Mouse (Mus musculus): Measurements from ENCODE around the gene Tbc1d30. TPM values are rescaled to one million over a fixed set of nuclear protein-coding genes. Genes with fewer than 3 reads are reported as not detected.
"Not testable (repeated sequence)": the region's sequence is repeated elsewhere in the genome, so short reads cannot be mapped to it uniquely, and the experiment has no call there.

Tbc1d30 gene
- polyA plus RNA-seq, 1 experiment from 2014 or later = 2.8 TPM

DNA sequence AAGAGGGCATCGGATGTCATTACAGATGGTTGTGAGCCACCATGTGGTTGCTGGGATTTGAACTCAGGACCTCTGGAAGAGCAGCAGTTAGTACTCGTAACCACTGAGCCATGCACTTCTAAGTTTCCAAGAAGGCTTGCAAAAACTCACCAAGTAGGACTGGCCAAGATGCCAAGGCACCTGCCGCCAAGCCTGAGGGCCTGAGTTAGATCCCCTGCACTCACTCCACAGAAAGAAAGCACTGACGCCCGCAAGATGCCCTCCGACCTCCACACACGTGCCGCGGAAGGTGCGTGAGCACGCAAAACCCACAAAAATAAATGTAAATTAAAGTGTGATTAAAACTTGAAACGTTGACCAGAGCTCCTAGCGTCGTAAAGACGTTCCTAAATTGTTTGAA is 13.2 kb upstream of the Tbc1d30 start:
- H3K27ac ChIP-seq = no peak overlapping the region
- H3K4me1 ChIP-seq = peaks cover 19% of the 10 kb centered on the region
- 28% methylated on average over 15 of the region's 15 CpGs for WGBS
- H3K9ac ChIP-seq = peak overlapping the region; percentile 49
- ATAC-seq (ENCODE audit: insufficient number of reproducible peaks, insufficient read depth, low FRiP score, low TSS enrichment) = no peak
- 0 out of 2 replicates have a peak, but pooled peaks cover 4% of the 10 kb centered on the region for H3K36me3 ChIP-seq
- no peaks in the 10 kb centered on the region for H3K9me3 ChIP-seq
- peak overlapping the region; percentile 95 for H3K4me3 ChIP-seq
- no peaks in the 10 kb centered on the region for H3K27me3 ChIP-seq
- H3K4me2 ChIP-seq (replicated peaks) = peak overlapping the region; percentile 86

GRCm38 (mm10) chr10:121363201-121363600 is 12.1 kb upstream of the Tbc1d30 start:
- no peaks in the 10 kb centered on the region for H3K9me3 ChIP-seq
- H3K4me1 ChIP-seq = peaks cover 19% of the 10 kb centered on the region
- H3K4me2 ChIP-seq (replicated peaks) = no peak overlapping the region
- no peak overlapping the region for H3K27ac ChIP-seq
- 77% methylated on average over 8 of the region's 8 CpGs for WGBS
- 0 out of 2 replicates have a peak, but pooled peaks cover 4% of the 10 kb centered on the region for H3K36me3 ChIP-seq
- H3K4me3 ChIP-seq = no peak overlapping the region
- no peaks in the 10 kb centered on the region for H3K27me3 ChIP-seq
- no peak overlapping the region for H3K9ac ChIP-seq
- ATAC-seq (ENCODE audit: insufficient number of reproducible peaks, insufficient read depth, low FRiP score, low TSS enrichment) = no peak

- Histone ChIP-seq H3K4me3 (no peak overlapping the region), H3K27me3 (no peaks in the 10 kb centered on the region), H3K4me1 (no peaks in the 10 kb centered on the region; the same call in 1 of the 2 replicates), H3K4me2 (replicated peaks) (no peak overlapping the region), H3K9ac (no peak overlapping the region), H3K9me3 (no peaks in the 10 kb centered on the region), H3K27ac (no peak overlapping the region), H3K36me3 (no peaks in the 10 kb centered on the region)
- 85% methylated on average over 2 of the region's 2 CpGs for WGBS
- ATAC-seq (ENCODE audit: insufficient number of reproducible peaks, insufficient read depth, low FRiP score, low TSS enrichment) = no peak
Observed at GRCm38 (mm10) chr10:121360358-121360757, 9.3 kb upstream of the Tbc1d30 start.

DNA sequence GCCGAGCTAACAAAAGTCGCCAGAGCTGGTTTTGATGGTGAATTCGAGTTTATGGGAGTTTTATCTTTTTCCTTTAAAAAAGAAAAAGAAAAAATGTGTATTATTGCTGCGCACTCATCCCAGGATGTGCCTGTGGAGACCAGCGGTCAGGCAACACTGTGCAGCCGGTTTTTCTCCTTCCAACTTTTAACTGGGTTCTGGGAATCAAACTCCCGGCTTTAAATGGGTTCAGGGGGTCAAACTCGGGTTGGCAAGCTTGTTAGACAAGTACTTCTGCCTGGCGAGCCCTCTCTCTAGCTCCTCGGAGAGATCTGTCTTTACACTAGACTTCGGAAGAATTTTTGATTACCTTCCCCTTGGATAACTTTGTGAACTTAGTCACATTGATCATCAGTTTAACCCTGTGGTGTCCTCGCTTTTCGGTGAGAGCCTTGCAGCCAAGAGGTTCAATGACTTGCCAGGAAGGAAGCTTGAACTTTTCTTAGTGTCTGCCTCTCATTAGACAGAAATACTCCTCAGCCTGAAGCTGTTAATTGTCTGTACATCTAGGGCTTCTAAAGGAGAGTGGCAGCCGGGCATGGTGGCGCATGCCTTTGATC is 713 bp upstream of the Tbc1d30 start:
- Histone ChIP-seq H3K4me1 (peaks cover 15% of the 10 kb centered on the region), H3K9me3 (0 out of 2 replicates have a peak, but pooled peaks cover 4% of the 10 kb centered on the region), H3K27ac (no peak overlapping the region), H3K4me3 (peak overlapping the region; percentile 52), H3K4me2 (replicated peaks) (peak overlapping the region; percentile 92), H3K9ac (no peak overlapping the region), H3K36me3 (no peaks in the 10 kb centered on the region), H3K27me3 (peaks cover 37% of the 10 kb centered on the region)
- ATAC-seq (ENCODE audit: insufficient number of reproducible peaks, insufficient read depth, low FRiP score, low TSS enrichment) = no peak
- WGBS = 31% methylated on average over 15 of the region's 15 CpGs

DNA sequence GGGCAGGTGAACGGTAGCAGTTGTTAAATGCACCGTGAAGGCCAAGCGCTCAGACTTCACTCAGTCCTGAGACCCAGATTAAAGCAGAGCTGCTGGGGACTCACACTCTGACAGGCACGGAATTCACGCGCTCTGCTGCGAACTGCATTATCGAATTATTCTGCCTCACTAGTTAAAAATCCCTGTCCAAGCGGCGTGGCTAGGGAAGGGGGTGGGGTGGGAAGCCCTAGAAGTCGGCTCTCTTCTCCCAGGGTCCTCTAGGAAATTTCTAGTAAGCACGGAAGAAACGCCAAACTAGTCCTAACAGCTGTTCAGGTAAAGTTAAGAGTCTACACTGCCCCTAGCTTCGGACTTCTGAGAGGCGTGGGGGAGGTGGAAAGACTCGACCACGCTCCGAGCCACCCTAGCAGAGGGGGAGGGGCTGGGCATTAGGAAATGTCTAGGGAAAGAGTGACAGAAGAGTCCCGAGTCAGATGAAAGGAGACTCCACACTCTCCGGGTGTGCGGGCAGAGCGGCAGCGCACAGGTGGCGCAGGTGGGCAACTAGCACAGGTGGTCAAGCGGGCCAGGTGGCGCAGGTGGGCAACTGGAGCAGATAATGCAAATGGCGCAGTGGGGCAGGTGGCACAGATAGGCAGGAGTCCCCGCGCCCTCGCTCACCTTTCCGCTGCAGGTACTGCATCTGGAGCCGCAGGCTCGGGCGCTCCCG is 567 bp downstream of the Tbc1d30 start:
- Histone ChIP-seq H3K4me3 (peak overlapping the region; percentile 52), H3K36me3 (no peaks in the 10 kb centered on the region), H3K9ac (peak overlapping the region; percentile 49), H3K27me3 (peaks cover 37% of the 10 kb centered on the region), H3K27ac (0 out of 2 replicates have a peak overlapping the region, but pooled peaks have one; percentile 30), H3K4me1 (peaks cover 15% of the 10 kb centered on the region), H3K4me2 (replicated peaks) (peak overlapping the region; percentile 92), H3K9me3 (0 out of 2 replicates have a peak, but pooled peaks cover 4% of the 10 kb centered on the region)
- ATAC-seq (ENCODE audit: insufficient number of reproducible peaks, insufficient read depth, low FRiP score, low TSS enrichment) = peak; percentile 60; the same call in 1 of the 2 replicates
- WGBS = 2% methylated on average over 35 of the region's 35 CpGs

- ATAC-seq (ENCODE audit: insufficient number of reproducible peaks, insufficient read depth, low FRiP score, low TSS enrichment) = no peak
- Histone ChIP-seq H3K9ac (no peak overlapping the region), H3K4me1 (peaks cover 15% of the 10 kb centered on the region), H3K4me2 (replicated peaks) (0 out of 2 replicates have a peak overlapping the region, but pooled peaks have one; percentile 0), H3K9me3 (no peaks in the 10 kb centered on the region), H3K27ac (no peak overlapping the region), H3K4me3 (no peak overlapping the region), H3K27me3 (peaks cover 37% of the 10 kb centered on the region), H3K36me3 (no peaks in the 10 kb centered on the region)
- WGBS = 44% methylated on average over 5 of the region's 5 CpGs
Observed at GRCm38 (mm10) chr10:121349244-121349643, 1.8 kb downstream of the Tbc1d30 start.

GRCm38 (mm10) chr10:121343867-121344266 is 7.2 kb downstream of the Tbc1d30 start:
- no peak overlapping the region for H3K27ac ChIP-seq
- no peak overlapping the region for H3K9ac ChIP-seq
- H3K27me3 ChIP-seq = 0 out of 2 replicates have a peak, but pooled peaks cover under 1% of the 10 kb centered on the region
- WGBS = 58% methylated on average over 6 of the region's 6 CpGs
- ATAC-seq (ENCODE audit: insufficient number of reproducible peaks, insufficient read depth, low FRiP score, low TSS enrichment) = no peak
- 0 out of 2 replicates have a peak, but pooled peaks cover 3% of the 10 kb centered on the region for H3K4me1 ChIP-seq
- no peaks in the 10 kb centered on the region for H3K9me3 ChIP-seq
- H3K36me3 ChIP-seq = no peaks in the 10 kb centered on the region
- H3K4me3 ChIP-seq = no peak overlapping the region
- H3K4me2 ChIP-seq (replicated peaks) = no peak overlapping the region

GRCm38 (mm10) chr10:121342260-121342659 is 8.8 kb downstream of the Tbc1d30 start:
- ATAC-seq (ENCODE audit: insufficient number of reproducible peaks, insufficient read depth, low FRiP score, low TSS enrichment) = no peak
- no peak overlapping the region for H3K9ac ChIP-seq
- no peaks in the 10 kb centered on the region for H3K9me3 ChIP-seq
- no peak overlapping the region for H3K4me3 ChIP-seq
- no peak overlapping the region for H3K27ac ChIP-seq
- H3K27me3 ChIP-seq = no peaks in the 10 kb centered on the region
- H3K4me2 ChIP-seq (replicated peaks) = no peak overlapping the region
- 94% methylated on average over 10 of the region's 10 CpGs for WGBS
- H3K36me3 ChIP-seq = no peaks in the 10 kb centered on the region
- 0 out of 2 replicates have a peak, but pooled peaks cover 3% of the 10 kb centered on the region for H3K4me1 ChIP-seq

DNA sequence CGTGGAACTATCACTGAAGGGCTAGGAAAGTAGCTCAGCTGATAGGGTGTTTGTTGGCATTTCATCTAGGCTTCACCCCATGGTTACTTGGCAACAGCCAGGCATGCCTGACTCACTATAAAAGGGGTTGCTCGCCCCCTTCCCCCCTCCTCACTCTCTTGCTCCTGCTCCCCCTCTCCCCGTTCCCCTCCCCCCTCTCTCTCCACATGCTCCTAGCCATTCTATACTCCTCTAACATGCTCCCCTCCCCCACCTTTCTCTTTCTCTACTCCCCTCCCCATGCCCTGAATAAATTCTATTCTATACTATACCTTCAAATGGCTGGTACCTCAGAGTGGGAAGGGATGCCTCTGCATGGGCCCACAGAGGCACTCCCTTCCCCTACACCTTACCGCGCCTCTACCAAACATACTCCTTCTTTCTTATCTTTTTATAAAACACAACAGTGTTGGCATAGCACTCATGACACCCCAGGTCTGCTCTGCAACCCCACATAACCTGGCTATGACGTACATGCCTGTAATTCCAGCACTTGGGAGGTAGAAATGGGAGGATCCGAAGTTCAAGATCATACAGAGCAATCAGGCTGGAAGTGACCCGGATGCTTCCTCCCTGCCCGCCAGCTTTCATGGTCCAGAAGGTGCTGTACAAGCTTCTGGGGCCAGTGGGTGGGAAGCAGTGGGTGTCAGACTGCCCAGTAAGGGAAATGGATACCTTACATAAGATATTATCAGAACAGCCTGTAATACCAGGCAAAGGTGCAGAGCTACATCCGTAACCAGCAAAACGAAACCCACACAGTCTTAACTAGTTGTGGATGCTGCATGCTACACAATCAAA is 10.1 kb downstream of the Tbc1d30 start:
- Histone ChIP-seq H3K36me3 (no peaks in the 10 kb centered on the region), H3K4me2 (replicated peaks) (no peak overlapping the region), H3K4me3 (no peak overlapping the region), H3K9me3 (no peaks in the 10 kb centered on the region), H3K9ac (no peak overlapping the region), H3K27ac (no peak overlapping the region), H3K27me3 (no peaks in the 10 kb centered on the region), H3K4me1 (no peaks in the 10 kb centered on the region)
- WGBS = 67% methylated on average over 11 of the region's 11 CpGs
- no peak for ATAC-seq (ENCODE audit: insufficient number of reproducible peaks, insufficient read depth, low FRiP score, low TSS enrichment)

DNA sequence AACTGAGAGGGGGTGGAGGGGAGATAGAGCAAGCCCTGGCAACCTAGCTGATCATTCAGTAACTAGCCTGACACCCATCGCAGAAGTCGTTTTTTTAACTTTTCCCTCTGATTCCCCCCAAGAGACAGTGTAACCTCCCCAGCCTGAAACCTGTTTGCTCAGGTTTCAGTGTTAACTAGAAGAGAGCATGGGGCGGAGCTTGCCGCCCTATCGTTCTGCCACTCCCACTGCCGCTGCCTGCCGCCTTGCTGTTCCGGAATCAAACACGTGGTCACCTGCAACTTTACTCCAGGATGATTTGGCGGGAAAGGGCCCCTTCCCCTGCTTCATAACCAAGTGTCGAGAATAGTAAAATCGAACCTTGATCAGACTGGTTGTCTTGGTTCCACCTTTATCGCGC is 14.5 kb downstream of the Tbc1d30 start:
- not testable (repeated sequence) for H3K9ac ChIP-seq; H3K27ac ChIP-seq; H3K36me3 ChIP-seq; H3K4me1 ChIP-seq; ATAC-seq (ENCODE audit: insufficient number of reproducible peaks, insufficient read depth, low FRiP score, low TSS enrichment); H3K27me3 ChIP-seq; H3K4me2 ChIP-seq (replicated peaks); H3K4me3 ChIP-seq; H3K9me3 ChIP-seq
- WGBS = 70% methylated on average over 14 of the region's 14 CpGs

- no peak for ATAC-seq (ENCODE audit: insufficient number of reproducible peaks, insufficient read depth, low FRiP score, low TSS enrichment)
- Histone ChIP-seq H3K27ac (no peak overlapping the region), H3K36me3 (no peaks in the 10 kb centered on the region), H3K9me3 (no peaks in the 10 kb centered on the region), H3K27me3 (no peaks in the 10 kb centered on the region), H3K4me1 (no peaks in the 10 kb centered on the region), H3K9ac (no peak overlapping the region), H3K4me2 (replicated peaks) (no peak overlapping the region), H3K4me3 (no peak overlapping the region)
- WGBS = 73% methylated on average over 3 of the region's 3 CpGs
Observed at GRCm38 (mm10) chr10:121334576-121334975, 16.5 kb downstream of the Tbc1d30 start.

All from embryonic facial prominence, embryonic 12.5 days (tissue).